Mouse (Mus musculus) hindbrain, embryonic 11.5 days (tissue): ENCODE measurements around the gene Rab14. TPM values are rescaled to one million over a fixed set of nuclear protein-coding genes. Genes with fewer than 3 reads are reported as not detected.

Experiments used
- ATAC-seq: fragments of 200-750 bp; cut with Nextera tagmentation; 2 replicates; pipeline ENCODE4 v1.8.0; 2017; ENCODE audit warnings: mild to moderate bottlenecking, moderate TSS enrichment, moderate library complexity; ENCODE audit not compliant: low FRiP score
- DNase-seq: peaks from one replicate; pipeline ENCODE4 v3.0.0-alpha.2; 2015; ENCODE audit warnings: low spot score
- H3K27ac ChIP-seq: fragments of 300-500 bp; sonication (generic); 2 replicates; pipeline ENCODE4 v1.5.1; 2014; ENCODE audit warnings: mild to moderate bottlenecking, low read depth, low read length
- H3K27me3 ChIP-seq: fragments of 300-500 bp; sonication (generic); 2 replicates; pipeline ENCODE4 v1.6.1; 2014; ENCODE audit warnings: mild to moderate bottlenecking, low read length, moderate library complexity, mixed read lengths; ENCODE audit not compliant: control insufficient read depth, insufficient read depth
- H3K36me3 ChIP-seq: fragments of 300-500 bp; sonication (generic); 2 replicates; pipeline ENCODE4 v1.6.1; 2014; ENCODE audit warnings: mild to moderate bottlenecking, low read length, moderate library complexity, mixed read lengths; ENCODE audit not compliant: control insufficient read depth, insufficient read depth
- H3K4me1 ChIP-seq: fragments of 300-500 bp; sonication (generic); replicated peaks from 2 replicates; pipeline ENCODE4 v1.6.1; 2014; ENCODE audit warnings: low read length, mixed read lengths; ENCODE audit not compliant: control insufficient read depth, insufficient read depth
- H3K4me2 ChIP-seq: fragments of 300-500 bp; sonication (generic); replicated peaks from 2 replicates; pipeline ENCODE4 v1.6.1; 2014; ENCODE audit warnings: mild to moderate bottlenecking, low read depth, low read length
- H3K4me3 ChIP-seq: fragments of 300-500 bp; sonication (generic); 2 replicates; pipeline ENCODE4 v1.5.1; 2014; ENCODE audit warnings: low read depth, low read length
- H3K9ac ChIP-seq: fragments of 300-500 bp; sonication (generic); 2 replicates; pipeline ENCODE4 v1.6.1; 2014; ENCODE audit warnings: low read depth, low read length
- H3K9me3 ChIP-seq: fragments of 300-500 bp; sonication (generic); 2 replicates; pipeline ENCODE4 v1.6.1; 2016; ENCODE audit warnings: low read length; ENCODE audit not compliant: control insufficient read depth
- WGBS: fragments of 180-500 bp; shearing (Covaris S2); extraction: QIAGEN DNeasy Blood & Tissue Kit; methylation state at CpG from one replicate; pipeline ENCODE4 v1.1.7; 2014; 5-methylcytosine and 5-hydroxymethylcytosine counted together
- polyA plus RNA-seq: library from polyadenylated mRNA; unstranded; fragments of >200 nt; fragmentation: Nextera tagmentation; extraction: Ambion mirVana; gene quantifications from 2 replicates; pipeline ENCODE4 v1.2.1, GENCODE M21; 2014

Rab14 gene
- polyA plus RNA-seq, 1 experiment from 2014 or later: 327 TPM

DNA sequence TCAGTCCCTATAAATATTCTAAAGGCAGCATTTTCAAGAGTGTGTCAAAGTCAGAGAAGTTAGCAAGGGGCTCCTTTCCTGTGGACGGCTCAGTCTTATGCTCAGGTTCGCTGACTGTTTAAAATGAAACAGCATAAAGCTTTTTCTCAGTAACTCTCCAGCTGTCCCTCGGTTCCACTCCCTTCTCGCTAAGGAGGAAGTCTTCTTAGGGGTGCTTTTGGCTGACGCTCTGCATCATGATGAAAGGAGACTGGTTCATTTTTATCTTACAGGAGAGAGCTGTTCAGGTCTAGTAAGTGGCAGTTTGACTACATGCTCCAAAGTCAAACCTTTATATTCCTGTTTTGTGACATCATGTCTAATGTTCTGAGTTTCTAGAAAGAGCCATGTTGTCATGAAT, 12.0 kb downstream of the Rab14 start:
- Histone ChIP-seq H3K27me3 (no peaks in the 10 kb centered on the region), H3K4me3 (no peak overlapping the region), H3K9me3 (no peaks in the 10 kb centered on the region), H3K27ac (no peak overlapping the region), H3K4me1 (no peaks in the 10 kb centered on the region), H3K9ac (no peak overlapping the region), H3K4me2 (no peak overlapping the region), H3K36me3 (peaks cover 3% of the 10 kb centered on the region; the same call in 1 of the 2 replicates)
- ATAC-seq (no peak), DNase-seq (no peak)
- WGBS: 92% methylated on average over 5 of the region's 5 CpGs

DNA sequence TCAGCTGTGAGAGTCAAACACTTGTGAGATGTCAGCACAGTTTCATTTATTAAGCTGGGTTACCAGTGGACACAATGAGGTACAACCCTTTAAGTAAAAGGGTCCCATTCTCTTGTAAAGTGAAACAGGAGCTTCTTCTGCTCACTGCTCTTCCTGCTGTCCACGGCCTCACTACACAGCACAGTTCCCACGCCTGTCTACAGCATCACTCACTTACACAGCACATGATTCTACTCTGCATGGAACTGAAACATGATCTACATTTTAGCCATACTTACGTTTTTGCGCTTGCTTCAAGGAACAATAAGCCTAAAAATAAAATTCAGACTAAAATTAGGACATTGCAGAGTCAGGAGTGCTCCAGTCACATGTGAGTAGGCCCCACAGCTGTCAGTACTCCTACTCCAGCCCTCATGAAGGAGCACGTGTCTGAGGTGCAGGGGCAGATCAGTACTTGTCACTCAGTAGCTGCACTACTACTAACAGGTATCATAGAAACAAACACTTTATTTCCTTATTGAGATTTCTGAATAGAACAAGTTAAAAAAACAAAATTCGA, 17.7 kb downstream of the Rab14 start:
- H3K9ac ChIP-seq: no peak overlapping the region
- 90% methylated on average over 6 of the region's 6 CpGs for WGBS
- no peak overlapping the region for H3K4me3 ChIP-seq
- no peaks in the 10 kb centered on the region for H3K4me1 ChIP-seq
- H3K36me3 ChIP-seq: peaks cover 4% of the 10 kb centered on the region; the same call in 1 of the 2 replicates
- no peaks in the 10 kb centered on the region for H3K27me3 ChIP-seq
- ATAC-seq: no peak
- DNase-seq: no peak
- H3K9me3 ChIP-seq: no peaks in the 10 kb centered on the region
- no peak overlapping the region for H3K27ac ChIP-seq
- H3K4me2 ChIP-seq: no peak overlapping the region

DNA sequence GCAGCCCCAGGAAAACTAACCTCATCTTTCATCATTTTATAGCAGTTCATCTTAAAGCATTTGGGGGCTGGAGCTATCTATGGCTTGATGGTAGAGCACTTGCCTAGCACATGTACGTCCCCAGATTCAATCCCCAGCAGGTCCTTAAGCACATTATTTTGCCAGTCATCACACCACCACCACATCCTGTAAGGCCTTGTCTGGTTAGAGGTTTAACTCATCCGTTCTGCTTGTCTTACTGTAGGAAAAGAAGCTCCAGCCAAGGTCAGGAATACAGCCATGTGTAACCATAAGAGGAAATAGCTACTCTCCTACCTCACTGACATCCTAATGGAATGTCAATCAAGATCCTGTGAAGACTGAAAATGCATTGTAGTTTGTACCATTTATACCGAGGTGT, 22.8 kb downstream of the Rab14 start:
- no peak for DNase-seq
- Histone ChIP-seq H3K9me3 (no peaks in the 10 kb centered on the region), H3K4me2 (no peak overlapping the region), H3K4me1 (no peaks in the 10 kb centered on the region), H3K27ac (no peak overlapping the region), H3K4me3 (no peak overlapping the region), H3K9ac (no peak overlapping the region), H3K27me3 (no peaks in the 10 kb centered on the region), H3K36me3 (peaks cover 5% of the 10 kb centered on the region)
- 89% methylated on average over 3 of the region's 3 CpGs for WGBS
- no peak for ATAC-seq

DNA sequence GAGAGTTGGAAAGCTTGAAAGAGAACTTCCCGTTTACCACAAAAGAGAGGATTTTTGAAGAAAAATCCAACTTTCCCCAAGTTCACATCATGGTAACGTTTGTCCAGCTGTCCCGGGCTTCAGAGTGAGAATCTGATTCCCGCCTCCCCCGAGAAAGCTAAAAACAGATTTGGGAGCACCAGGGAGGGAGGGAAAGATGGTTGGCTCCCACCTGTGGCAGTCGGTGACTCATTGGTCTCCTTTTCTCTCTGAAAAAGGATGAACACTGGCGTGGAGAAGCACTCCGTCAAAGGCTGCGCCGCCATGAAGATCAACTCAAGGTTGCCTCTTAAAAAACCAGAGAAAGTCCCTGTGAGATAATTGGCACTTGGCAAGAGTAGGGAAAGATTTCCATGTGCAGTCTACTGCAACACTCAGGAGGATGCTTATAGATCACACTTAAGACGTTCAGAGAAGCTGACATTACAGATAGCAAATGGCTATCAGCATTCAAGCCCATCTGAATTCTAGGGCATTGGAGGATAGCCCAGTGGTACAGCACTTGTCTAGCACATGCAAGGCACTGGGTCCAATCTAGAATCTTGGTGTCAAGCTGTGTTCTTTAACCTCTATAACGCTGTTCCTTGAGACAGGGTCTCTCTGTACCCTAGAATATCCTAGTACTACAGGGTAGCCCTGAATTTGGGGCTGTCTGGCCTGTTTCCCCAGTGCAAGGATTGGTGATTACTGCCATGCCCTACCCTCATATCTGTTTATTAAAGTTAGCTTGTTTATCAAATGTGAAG, 25.4 kb downstream of the Rab14 start:
- H3K36me3 ChIP-seq: peaks cover 17% of the 10 kb centered on the region

DNA sequence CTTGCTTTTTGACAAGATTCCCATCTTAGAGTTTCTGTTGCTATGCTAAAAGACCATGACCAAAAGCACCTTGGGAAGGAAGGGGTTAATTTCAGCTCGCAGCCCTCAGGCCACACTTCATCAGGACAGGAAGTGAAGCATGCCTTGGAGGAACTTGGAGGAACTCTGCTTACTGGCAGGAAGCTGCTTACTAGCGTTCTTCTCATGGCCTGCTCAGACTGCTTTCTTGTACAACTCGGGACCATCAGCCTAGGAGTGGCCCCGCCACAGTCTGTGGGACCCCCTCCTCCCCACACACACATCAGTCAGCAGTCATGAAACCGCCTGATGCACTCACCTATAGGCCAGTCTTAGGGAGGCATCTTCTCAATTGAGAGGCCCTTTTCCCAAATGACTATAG, 26.8 kb downstream of the Rab14 start:
- no peaks in the 10 kb centered on the region for H3K4me1 ChIP-seq
- no peak overlapping the region for H3K27ac ChIP-seq
- ATAC-seq (no peak), DNase-seq (no peak)
- H3K9me3 ChIP-seq: no peaks in the 10 kb centered on the region
- WGBS: 63% methylated on average over 5 of the region's 5 CpGs
- H3K27me3 ChIP-seq: no peaks in the 10 kb centered on the region
- peaks cover 17% of the 10 kb centered on the region for H3K36me3 ChIP-seq
- H3K4me3 ChIP-seq: no peak overlapping the region
- no peak overlapping the region for H3K9ac ChIP-seq
- H3K4me2 ChIP-seq: no peak overlapping the region

More for the DNA sequence above, 25.4 kb downstream of the Rab14 start:
- DNase-seq (no peak), ATAC-seq (no peak)
- Histone ChIP-seq H3K27me3 (no peaks in the 10 kb centered on the region), H3K4me2 (no peak overlapping the region), H3K9me3 (no peaks in the 10 kb centered on the region), H3K4me3 (no peak overlapping the region), H3K4me1 (no peaks in the 10 kb centered on the region), H3K9ac (no peak overlapping the region), H3K27ac (no peak overlapping the region)
- 91% methylated on average over 12 of the region's 12 CpGs for WGBS

DNA sequence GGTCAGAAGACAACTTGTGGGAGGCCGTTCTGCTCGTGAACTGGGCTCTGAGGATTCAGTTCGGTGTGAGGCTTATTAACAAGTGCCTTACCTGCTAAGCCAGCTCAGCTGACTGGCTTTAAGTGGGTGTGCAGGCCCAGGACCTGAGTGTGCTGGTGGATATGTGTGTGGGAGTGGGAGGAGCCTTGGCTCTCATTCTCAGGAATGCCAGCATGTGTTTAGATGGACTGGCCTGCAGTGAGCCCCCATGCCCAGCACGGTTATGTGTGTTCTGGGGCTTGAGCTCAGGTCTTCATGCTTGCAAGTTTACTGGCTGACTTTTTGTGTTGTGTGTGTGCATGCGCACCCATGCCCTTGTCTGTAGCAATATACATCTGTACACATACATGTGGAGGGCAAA, 27.3 kb downstream of the Rab14 start:
- DNase-seq (no peak), ATAC-seq (no peak)
- Histone ChIP-seq H3K36me3 (peaks cover 17% of the 10 kb centered on the region), H3K4me3 (no peak overlapping the region), H3K4me1 (no peaks in the 10 kb centered on the region), H3K9me3 (no peaks in the 10 kb centered on the region), H3K4me2 (no peak overlapping the region), H3K27ac (no peak overlapping the region), H3K9ac (no peak overlapping the region), H3K27me3 (no peaks in the 10 kb centered on the region)
- WGBS: 92% methylated on average over 5 of the region's 5 CpGs

DNA sequence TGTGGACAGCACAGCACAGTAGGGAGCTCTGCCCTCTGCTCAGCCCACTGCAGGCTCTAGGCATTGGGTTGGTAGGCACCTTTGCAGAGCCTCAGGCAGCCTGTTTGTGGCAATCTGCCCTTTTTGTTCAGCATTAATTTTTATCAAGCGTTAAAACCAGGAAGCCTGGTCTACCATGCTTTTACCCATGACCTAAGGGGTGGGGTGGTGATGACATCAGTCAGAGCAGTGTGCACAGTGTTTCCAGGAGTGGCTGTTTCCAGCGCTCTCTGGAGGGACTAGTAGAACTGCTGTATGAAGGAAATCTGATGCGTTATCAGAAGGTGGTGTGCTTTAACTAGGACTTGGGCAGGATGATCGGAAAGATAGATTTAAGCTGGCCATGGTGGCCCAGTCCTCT, 28.7 kb downstream of the Rab14 start:
- DNase-seq: no peak
- no peak overlapping the region for H3K4me3 ChIP-seq
- 94% methylated on average over 4 of the region's 4 CpGs for WGBS
- no peaks in the 10 kb centered on the region for H3K9me3 ChIP-seq
- peaks cover 20% of the 10 kb centered on the region for H3K36me3 ChIP-seq
- no peaks in the 10 kb centered on the region for H3K27me3 ChIP-seq
- no peak overlapping the region for H3K27ac ChIP-seq
- no peak overlapping the region for H3K4me2 ChIP-seq
- H3K9ac ChIP-seq: no peak overlapping the region
- no peaks in the 10 kb centered on the region for H3K4me1 ChIP-seq
- no peak for ATAC-seq

DNA sequence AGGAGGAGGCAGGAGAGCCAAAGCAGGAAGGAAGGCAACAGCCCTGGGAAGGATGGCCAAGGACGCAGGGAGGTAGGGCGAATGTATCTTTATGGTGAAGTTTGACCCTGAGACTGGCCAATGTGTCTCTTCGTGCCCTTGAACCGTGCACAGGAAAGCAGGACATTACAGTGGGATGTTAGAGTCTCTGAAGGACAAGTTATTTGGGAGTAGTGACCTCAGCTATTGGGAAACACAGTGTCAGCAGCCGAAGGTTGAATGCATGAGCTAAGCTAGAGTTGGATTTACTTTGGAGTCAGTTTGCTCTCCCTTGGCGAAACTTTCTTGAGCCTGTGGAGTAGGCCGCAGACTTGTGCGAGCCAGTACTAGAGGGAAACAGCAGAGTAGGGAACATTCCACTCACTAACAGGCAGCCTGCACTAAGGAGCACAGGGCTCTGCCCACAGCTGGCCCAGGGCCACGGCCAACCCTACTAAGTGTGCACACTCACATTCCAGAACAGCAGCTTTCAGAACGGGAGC, 29.5 kb downstream of the Rab14 start:
- no peak for DNase-seq
- Histone ChIP-seq H3K9me3 (no peaks in the 10 kb centered on the region), H3K27me3 (no peaks in the 10 kb centered on the region), H3K27ac (no peak overlapping the region), H3K4me1 (no peaks in the 10 kb centered on the region), H3K4me3 (no peak overlapping the region), H3K9ac (no peak overlapping the region), H3K36me3 (peaks cover 23% of the 10 kb centered on the region), H3K4me2 (no peak overlapping the region)
- WGBS: 89% methylated on average over 10 of the region's 10 CpGs
- no peak for ATAC-seq

DNA sequence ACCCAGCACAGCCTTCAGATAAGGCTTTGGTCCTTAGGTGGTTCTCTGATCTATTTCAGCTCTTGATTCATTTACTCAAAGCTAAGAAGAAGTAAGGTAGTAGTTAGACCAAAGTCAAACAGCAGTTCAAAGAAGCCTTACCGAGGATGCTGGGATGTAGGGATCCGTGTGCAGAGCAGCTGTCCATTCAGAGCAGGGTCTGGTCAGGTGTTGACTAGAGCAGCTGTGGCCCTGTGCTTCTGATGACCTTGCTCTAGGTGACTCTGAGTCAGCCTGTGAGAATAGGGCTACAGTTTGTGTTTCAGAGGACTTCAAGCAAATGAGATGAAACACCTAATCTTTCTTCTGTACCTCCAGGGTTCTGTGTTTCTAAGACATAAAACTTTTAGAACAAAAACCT, 31.5 kb downstream of the Rab14 start:
- Histone ChIP-seq H3K4me2 (no peak overlapping the region), H3K27ac (no peak overlapping the region), H3K36me3 (peaks cover 29% of the 10 kb centered on the region), H3K9me3 (no peaks in the 10 kb centered on the region), H3K9ac (no peak overlapping the region), H3K27me3 (no peaks in the 10 kb centered on the region), H3K4me1 (no peaks in the 10 kb centered on the region), H3K4me3 (no peak overlapping the region)
- ATAC-seq: no peak
- DNase-seq: no peak
- WGBS: 95% methylated on average over 2 of the region's 2 CpGs
